Mouse (Mus musculus) bone marrow, adult 2 months (tissue): ENCODE measurements around the gene Pms1. TPM values are rescaled to one million over a fixed set of nuclear protein-coding genes. Genes with fewer than 3 reads are reported as not detected.

Experiments used
- H3K27ac ChIP-seq: fragments of 200-500 bp; 2 replicates; pipeline ENCODE4 v1.5.1; 2012; ENCODE audit warnings: low read depth, mild to moderate bottlenecking, control low read depth, inconsistent platforms, low read length; ENCODE audit not compliant: control insufficient read depth, poor library complexity, insufficient read depth
- H3K4me1 ChIP-seq: fragments of 200-500 bp; 2 replicates; pipeline ENCODE4 v1.6.1; 2011; ENCODE audit warnings: low read length; ENCODE audit not compliant: control insufficient read depth, insufficient read depth
- H3K4me3 ChIP-seq: fragments of 200-500 bp; replicated peaks from 2 replicates; pipeline ENCODE3; 2011; ENCODE audit warnings: mild to moderate bottlenecking, low read depth, low read length, control low read depth; ENCODE audit not compliant: control insufficient read depth
- CTCF ChIP-seq: fragments of 200-500 bp; IDR thresholded peaks from 2 replicates; pipeline ENCODE4 v1.5.1; 2011; ENCODE audit warnings: low read length, control low read depth; ENCODE audit not compliant: control insufficient read depth, insufficient read depth
- POLR2A ChIP-seq: fragments of 200-500 bp; IDR thresholded peaks from 2 replicates; pipeline ENCODE4 v1.6.1; 2011; ENCODE audit warnings: low read depth, mild to moderate bottlenecking, control low read depth, low read length, borderline replicate concordance; ENCODE audit not compliant: control insufficient read depth
- WGBS: fragments of 180-500 bp; shearing (Covaris S2); methylation state at CpG from one replicate; pipeline ENCODE4 v1.1.7; 2018; 5-methylcytosine and 5-hydroxymethylcytosine counted together
- polyA plus RNA-seq: library from polyadenylated mRNA; stranded (reverse); fragments of >200 nt; gene quantifications from 2 replicates; pipeline ENCODE4 v1.2.4, GENCODE M21; 2011; ENCODE audit warnings: low replicate concordance; ENCODE audit not compliant: missing spikeins, insufficient read depth, insufficient read length

Gene Pms1
- polyA plus RNA-seq, 1 experiment: 6.5 TPM

- 72% methylated on average over 3 of the region's 3 CpGs for WGBS
- no peak overlapping the region for H3K4me3 ChIP-seq
- TF ChIP-seq POLR2A (no peak), CTCF (no peak)
Observed at GRCm38 (mm10) chr1:53225616-53226015, 71.2 kb downstream of the Pms1 start.

GRCm38 (mm10) chr1:53224775-53225174 is 72.0 kb downstream of the Pms1 start:
- Histone ChIP-seq H3K4me3 (no peak overlapping the region), H3K27ac (no peak overlapping the region), H3K4me1 (no peaks in the 10 kb centered on the region)
- WGBS: 74% methylated on average over 1 of the region's 1 CpGs
- TF ChIP-seq POLR2A: no peak
- no peak for TF ChIP-seq CTCF

More at GRCm38 (mm10) chr1:53225616-53226015, 71.2 kb downstream of the Pms1 start:
- Histone ChIP-seq H3K4me1 (no peaks in the 10 kb centered on the region), H3K27ac (no peak overlapping the region)

GRCm38 (mm10) chr1:53210136-53210535 is 86.7 kb downstream of the Pms1 start:
- no peak overlapping the region for H3K27ac ChIP-seq
- H3K4me3 ChIP-seq: no peak overlapping the region
- TF ChIP-seq CTCF: no peak
- TF ChIP-seq POLR2A: no peak
- no peaks in the 10 kb centered on the region for H3K4me1 ChIP-seq

GRCm38 (mm10) chr1:53203902-53204301 is 92.9 kb downstream of the Pms1 start:
- 87% methylated on average over 2 of the region's 2 CpGs for WGBS
- H3K27ac ChIP-seq: no peak overlapping the region
- no peaks in the 10 kb centered on the region for H3K4me1 ChIP-seq
- TF ChIP-seq CTCF (no peak), POLR2A (no peak)
- no peak overlapping the region for H3K4me3 ChIP-seq

GRCm38 (mm10) chr1:53201630-53202199 is 95.1 kb downstream of the Pms1 start:
- no peaks in the 10 kb centered on the region for H3K4me1 ChIP-seq
- no peak overlapping the region for H3K4me3 ChIP-seq
- WGBS: 75% methylated on average over 2 of the region's 2 CpGs
- no peak overlapping the region for H3K27ac ChIP-seq
- TF ChIP-seq POLR2A (no peak), CTCF (no peak)

- Histone ChIP-seq H3K4me1 (no peaks in the 10 kb centered on the region; the same call in 1 of the 2 replicates), H3K27ac (no peak overlapping the region), H3K4me3 (no peak overlapping the region)
- no peak for TF ChIP-seq POLR2A
- no peak for TF ChIP-seq CTCF
- 81% methylated on average over 3 of the region's 3 CpGs for WGBS
Observed at GRCm38 (mm10) chr1:53194536-53194935, 102.3 kb downstream of the Pms1 start.

GRCm38 (mm10) chr1:53191234-53191633 is 105.6 kb downstream of the Pms1 start:
- Histone ChIP-seq H3K4me1 (no peaks in the 10 kb centered on the region; the same call in 1 of the 2 replicates), H3K4me3 (no peak overlapping the region), H3K27ac (no peak overlapping the region)
- no peak for TF ChIP-seq POLR2A
- TF ChIP-seq CTCF: no peak
- WGBS: 95% methylated on average over 3 of the region's 3 CpGs

GRCm38 (mm10) chr1:53189620-53190019 is 107.2 kb downstream of the Pms1 start:
- H3K27ac ChIP-seq: no peak overlapping the region
- H3K4me1 ChIP-seq: no peaks in the 10 kb centered on the region; the same call in 1 of the 2 replicates
- H3K4me3 ChIP-seq: no peak overlapping the region
- no peak for TF ChIP-seq CTCF
- TF ChIP-seq POLR2A: no peak
- 49% methylated on average over 3 of the region's 3 CpGs for WGBS

- 94% methylated on average over 8 of the region's 8 CpGs for WGBS
Observed at GRCm38 (mm10) chr1:53187536-53187935, 109.3 kb downstream of the Pms1 start, which contains the start of gene 1700019A02Rik. 1700019A02Rik (minus strand) TSS chr1:53187636.

More at GRCm38 (mm10) chr1:53187536-53187935, 109.3 kb downstream of the Pms1 start, which contains the start of gene 1700019A02Rik:
- Histone ChIP-seq H3K27ac (no peak within 1 kb of the TSS), H3K4me3 (no peak within 1 kb of the TSS), H3K4me1 (no peaks in the 10 kb centered on the region; the same call in 1 of the 2 replicates)
- TF ChIP-seq POLR2A: no peak
- TF ChIP-seq CTCF: no peak
